Mouse (Mus musculus) CD8-positive naive resting alpha-beta T cell, adult 2 months (primary cell): ENCODE data around the gene Apoa4.

Experiments
- DNase-seq, 2 experiments: peaks; one replicate each; pipeline ENCODE4 v3.0.0; 2022; ENCODE audit warnings: low read depth in 2 of 2, low spot score in 2 of 2

Gene Apoa4

DNA sequence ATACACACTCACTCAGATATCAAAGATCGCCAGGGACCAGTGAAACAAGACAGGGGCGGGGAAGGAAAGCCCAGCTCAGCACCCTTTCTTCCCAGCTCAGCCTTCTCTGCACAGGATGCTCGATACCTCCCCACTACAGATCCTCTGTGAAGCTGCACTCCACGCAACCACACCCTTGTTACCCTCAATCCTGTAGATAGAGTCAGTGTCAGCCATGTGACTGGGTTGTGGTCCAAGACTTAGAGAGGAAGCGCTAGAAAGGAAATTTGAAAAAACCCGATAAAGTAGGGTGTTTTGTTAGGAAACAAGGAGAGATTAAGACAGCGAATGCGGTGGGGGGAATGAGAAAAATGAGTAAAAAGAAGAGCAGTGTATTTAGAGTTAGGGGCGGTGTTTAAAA lies 31.6 kb downstream of the Apoa4 start:
- peak; percentile 43 to 54 for DNase-seq

DNA sequence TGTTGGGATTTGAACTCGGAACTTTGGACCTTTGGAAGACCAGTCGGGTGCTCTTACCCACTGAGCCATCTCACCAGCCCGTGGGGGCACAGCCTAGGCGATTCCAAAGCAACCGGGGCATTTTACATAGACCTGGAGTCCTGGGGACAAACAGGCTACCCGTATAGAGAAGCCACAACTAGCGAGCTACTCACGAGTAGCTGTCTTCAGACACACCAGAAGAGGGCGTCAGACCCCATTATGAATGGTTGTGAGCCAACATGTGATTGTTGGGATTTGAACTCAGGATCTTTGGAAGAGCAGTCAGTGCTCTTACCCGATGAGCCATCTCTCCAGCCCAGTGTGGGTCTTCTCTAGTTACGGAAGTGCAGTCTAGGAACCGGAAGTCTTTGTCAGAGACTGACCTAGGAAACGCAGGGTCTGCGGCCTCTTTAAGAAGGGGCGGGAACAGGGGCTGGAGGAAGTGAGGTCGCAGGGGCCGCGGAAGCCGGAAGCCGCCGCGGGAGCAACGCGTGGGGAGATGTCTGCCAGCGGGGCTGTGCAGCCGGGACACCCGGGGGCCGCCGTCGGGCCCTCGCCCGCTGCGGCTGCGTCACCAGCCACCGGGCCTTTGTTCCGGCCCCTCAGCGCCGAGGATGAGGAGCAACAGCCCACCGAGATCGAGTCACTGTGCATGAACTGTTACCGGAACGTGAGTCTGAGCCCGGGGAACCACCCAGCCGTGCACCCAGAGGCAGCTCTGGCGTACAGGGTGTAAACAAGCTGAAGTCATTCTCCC lies 32.4 kb downstream of the Apoa4 start, which contains the start of gene Zpr1:
Gene Zpr1, plus strand, starts transcription at position 388 of the 778 bp plus-strand sequence.
- peak; percentile 85 to 87 for DNase-seq

DNA sequence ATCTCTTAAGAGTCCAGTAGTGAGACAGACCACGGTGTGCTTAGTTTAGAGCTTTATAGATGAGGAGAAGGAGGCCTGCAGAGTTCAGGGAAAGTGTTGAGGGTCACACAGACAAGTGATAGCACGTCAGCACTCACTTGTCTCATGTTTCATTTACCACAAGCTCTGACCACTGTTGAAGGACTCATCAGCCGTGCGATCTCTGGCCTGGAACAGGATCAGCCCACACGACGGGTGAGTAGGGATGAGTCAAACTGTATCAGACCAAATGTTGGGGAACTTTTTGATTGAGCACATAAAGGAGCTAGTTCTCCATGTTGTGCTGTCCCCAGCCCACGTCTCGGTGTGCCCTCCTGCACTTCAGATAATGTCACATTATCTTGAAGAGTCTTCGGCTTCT lies 34.0 kb downstream of the Apoa4 start:
- DNase-seq, result no peak

DNA sequence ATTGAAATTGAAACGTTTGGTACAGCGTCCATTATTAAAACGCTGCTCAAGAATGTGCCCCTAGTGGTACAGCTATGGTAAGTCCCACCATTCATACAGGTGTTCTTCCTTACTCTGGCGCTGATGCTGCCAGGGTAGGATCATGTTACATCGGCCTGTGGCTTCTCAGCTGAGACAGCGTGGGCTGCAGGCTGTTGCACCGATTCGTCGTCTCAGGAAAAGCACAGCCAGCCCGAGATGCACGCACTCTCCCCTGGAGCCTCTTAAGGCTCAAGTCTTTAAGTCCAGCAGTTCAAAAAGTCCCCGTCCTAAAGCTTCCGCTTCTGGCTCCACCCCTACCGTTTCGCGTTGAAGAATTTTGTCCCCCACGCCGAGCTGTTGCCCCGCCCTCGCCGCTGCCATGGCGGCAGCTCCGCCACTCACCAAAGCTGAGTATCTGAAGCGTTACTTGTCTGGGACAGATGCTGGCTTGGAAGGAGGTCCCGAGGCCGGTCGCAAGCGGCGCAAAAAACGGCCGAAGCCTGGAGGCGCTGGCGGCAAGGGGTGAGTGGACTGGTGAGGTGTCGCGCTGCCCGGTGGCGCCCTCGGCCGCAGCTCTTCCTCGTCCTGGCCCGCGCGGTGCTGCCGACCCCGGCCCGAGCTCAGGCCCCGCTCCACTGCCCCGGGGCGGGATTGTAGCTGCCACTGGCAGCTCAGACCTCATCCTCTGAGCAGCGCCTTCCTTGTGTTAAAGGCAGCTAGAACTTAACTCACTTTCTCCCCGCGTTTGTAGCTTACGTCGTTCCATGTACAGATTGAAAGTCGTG lies 42.3 kb downstream of the Apoa4 start, which contains the start of gene Bud13:
Gene Bud13, plus strand, starts transcription at position 378 of the 806 bp plus-strand sequence.
- peak; percentile 88 to 97 for DNase-seq
